Mouse (Mus musculus) retina, postnatal 7 days (tissue): Measurements from ENCODE around the gene Gpr146.
A peak's percentile ranks its signal among the peaks of the same experiment; 100 is the strongest.
"Not testable (repeated sequence)": the region's sequence is repeated elsewhere in the genome, so short reads cannot be mapped to it uniquely, and the experiment has no call there.

ENCODE experiments used
- DNase-seq: peaks from one replicate; pipeline ENCODE4 v3.0.0-alpha.2; 2012; ENCODE audit warnings: low read depth, low spot score

The Gpr146 gene

DNA sequence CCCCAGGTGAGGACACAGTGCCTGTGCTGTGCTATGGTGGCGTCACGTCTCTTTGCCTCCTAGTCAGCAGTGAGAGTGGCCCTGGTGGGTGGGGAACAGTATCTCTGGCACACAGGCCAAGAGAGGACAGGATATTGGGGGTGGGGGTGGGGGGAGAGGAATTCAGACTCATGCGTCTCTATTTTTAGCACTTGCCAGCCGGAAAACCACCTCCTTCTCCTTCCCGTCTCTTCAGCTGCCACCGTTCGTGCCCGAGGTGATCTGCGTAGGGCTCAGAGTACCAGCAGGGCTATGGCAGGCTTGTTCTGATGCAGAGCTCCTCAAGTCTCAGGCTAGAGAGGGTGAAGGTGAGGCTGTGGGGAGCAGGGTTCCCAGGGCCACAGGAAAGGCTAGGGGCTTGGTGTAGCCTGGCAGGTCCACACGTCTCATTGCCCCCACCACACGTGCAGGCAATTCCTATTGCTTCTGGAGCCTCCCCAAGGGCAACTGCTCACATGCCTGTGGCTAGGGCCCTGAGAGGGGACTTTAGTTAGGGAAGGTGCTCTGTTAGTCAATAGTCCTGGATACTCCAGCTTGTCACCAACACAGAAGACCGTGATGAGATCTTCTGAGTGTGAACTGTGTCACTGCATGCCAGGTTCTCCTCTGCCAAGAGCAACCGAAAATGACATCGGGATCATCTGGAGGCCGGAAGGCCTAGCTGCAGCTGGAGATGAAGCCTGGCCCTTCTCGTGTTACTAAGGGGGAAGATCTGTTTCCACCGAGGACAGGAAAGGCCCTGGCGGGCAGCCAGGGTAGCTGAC is at the start of gene Gpr146:
TSS of gene Gpr146 (plus strand) at position 230 of the 803 bp plus-strand sequence.
- no peak for DNase-seq

- DNase-seq: no peak
Measured at GRCm38 (mm10) chr5:139330766-139331165, 46.7 kb upstream of the Gpr146 start.

DNA sequence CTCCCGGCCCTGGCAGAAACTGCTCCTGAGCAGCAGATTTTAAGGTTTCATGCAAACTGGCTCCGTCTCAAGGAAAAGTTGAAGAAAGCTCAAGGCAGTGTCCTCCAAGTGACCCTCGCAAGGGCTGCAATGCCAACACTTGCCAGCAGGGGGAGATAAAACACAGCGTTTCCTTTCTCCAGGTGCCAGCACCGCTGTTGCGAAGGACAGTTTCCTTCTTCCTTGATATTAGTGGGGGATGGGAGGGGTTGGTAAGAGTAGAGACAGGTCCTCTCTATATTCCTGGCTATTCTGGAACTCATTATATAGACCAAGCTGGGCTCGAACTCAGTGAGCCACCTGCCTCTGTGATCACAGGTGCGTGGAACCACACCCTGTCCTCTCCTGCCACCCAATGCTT is 45.8 kb upstream of the Gpr146 start:
- peak; percentile 63 for DNase-seq

GRCm38 (mm10) chr5:139332590-139333272 is 44.8 kb upstream of the Gpr146 start:
- no peak for DNase-seq

GRCm38 (mm10) chr5:139333301-139334013 is 44.0 kb upstream of the Gpr146 start:
- no peak for DNase-seq

DNA sequence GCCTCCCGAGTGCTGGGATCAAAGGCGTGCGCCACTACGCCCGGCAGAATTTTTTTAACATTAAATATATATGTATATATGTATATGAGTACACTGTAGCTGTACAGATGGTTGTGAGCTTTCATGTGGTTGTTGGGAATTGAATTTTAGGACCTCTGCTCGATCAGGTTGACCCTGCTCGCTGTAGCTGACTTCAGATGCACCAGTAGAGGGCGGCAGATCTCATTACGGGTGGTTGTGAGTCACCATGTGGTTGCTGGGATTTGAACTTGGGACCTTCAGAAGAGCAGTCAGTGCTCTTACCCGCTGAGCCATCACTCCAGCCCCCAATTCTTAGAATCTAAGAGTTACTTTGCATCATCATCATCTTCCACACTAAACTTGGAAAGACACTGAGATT is 43.1 kb upstream of the Gpr146 start:
- DNase-seq: not testable (repeated sequence)

DNA sequence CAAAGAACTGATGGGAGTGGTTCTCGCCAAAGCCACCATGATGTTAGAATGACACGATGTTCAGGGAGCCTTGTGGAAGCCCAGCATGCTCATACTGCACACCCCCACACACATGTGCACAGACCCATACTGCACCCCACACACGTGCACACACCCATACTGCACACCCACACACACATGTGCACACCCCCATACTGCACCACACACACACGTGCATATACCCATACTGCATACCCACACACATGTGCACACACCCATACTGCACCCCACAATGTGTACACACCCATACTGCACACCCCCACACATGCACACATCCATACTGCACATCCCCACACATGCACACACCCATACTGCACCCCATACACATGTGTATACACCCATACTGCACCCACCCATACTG is 41.9 kb upstream of the Gpr146 start:
- DNase-seq: no peak

DNA sequence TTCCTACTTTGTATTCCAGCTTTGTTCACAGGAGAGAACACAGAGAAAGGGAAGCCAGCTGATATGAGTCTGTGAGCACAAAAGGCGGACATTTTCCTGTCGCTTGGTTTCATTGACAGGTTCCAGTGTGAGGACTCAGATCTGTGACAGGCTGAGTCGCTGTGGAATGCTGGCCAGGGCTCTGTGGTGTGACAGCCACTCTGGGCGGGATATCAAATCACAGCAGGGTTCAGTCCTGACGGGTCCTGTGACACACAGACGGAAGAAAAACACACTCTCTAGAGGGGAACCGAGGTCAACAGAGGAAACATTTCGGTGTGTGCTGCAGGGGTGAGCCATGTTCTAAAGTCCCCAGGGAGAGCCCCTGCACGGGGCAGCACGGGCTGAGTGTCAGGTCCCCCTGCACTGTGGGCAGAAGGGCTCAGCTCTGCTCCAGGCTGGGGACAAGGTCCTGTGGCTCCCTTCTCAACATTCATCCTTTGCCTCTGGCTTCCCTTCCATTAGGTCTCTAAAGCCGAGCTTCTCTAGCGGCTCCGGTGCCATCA is 39.6 kb upstream of the Gpr146 start:
- DNase-seq: no peak

DNA sequence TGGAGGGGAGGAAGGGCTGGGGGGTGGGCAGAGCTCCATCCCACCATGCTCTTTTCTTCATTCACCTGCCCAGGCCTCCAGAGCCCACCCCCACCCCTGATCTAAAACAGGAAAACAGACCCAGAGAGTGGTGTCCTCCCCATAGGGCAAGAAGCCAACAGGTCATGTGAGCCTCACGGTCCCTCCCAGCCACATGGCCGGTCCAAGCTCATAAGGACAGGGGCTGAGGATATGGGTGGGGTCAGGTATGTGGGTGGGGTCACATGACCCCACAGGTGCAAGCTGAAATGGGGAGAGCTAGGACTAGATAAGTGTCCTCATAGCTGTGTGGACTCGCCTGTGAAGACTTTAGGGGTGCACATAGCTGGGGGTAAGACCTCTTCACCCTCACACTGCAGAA is 39.1 kb upstream of the Gpr146 start:
- DNase-seq: no peak

DNA sequence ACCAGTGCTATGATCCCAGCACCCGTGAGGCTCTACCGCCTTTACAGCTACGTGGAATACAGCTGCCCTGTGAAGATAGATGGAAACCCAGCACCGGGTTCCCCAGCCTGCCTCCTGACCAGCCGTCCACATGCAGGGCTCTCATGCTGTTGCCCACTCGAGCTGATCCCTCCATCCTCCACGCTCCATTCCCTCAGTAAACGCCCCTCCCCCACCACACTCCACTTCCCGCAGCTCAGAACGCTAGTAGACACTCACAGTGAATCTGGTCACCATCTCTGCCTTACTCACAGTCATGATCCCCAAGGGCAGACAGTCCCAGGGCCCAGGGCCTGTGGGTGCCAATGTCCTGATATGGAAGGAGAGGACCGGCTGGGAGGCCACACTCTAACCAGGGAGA is 38.6 kb upstream of the Gpr146 start:
- DNase-seq: no peak

DNA sequence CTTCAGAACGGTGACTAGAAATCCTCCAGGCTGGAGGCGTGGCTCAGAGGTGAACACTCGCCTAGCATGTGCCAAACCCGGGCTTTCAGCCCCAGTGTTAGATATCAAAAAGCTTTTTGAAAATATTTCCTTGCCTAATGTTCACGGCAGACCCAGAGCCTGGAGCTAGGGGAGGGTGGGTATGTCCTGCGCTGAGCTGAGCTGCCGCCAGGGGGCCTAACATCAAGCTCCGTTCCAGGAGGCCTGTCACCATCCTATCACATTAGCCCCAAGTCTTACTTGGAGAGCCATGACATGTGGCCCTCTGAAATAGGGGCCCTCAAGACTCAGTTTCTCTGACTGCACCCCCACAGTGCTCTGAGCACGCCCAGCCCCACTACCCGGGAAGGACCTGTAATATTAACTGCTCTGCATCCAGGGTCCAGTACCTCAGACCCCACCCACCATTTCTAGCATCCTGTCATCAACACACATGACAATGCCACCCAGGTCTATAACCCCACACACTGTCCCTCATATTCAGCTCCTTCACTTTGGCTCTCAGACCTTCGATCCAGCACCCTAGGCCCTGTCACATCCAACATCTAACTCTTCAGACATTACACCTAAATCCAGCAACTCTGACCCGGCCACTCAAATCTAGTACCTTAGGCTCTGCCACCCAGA is 33.3 kb upstream of the Gpr146 start:
- peak; percentile 46 for DNase-seq

DNA sequence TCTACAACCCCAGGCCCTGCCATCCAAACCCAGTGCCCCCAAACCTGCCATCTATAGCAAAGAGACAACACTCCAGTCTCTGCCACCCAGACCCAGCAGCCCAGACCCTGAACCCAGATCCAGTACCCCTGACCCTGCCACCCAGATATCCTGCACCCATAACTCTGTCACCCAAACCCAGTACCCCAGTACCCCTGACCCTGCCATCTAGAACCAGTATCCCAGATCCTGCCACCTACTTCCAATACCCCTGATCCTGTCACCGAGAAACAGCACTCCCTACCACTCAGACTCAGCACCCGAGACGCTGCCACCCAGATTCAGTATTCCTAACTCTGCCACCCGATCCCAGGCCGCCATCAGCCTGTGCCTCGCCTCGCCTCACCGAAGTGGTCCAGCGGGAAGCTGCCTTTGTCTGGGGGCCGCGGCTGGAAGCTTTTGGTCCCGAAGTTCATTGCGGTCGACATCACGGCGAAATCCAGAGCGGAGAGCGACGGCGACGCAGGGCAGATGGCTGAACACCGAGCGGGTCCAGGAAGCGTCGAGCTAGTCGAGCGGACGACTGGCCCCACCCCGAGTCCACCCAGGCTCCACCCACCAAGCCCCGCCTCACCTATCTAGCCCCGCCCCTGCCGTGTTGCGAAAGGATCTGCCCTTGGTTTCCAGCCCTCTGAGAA is 32.7 kb upstream of the Gpr146 start:
- DNase-seq: peak; percentile 81

DNA sequence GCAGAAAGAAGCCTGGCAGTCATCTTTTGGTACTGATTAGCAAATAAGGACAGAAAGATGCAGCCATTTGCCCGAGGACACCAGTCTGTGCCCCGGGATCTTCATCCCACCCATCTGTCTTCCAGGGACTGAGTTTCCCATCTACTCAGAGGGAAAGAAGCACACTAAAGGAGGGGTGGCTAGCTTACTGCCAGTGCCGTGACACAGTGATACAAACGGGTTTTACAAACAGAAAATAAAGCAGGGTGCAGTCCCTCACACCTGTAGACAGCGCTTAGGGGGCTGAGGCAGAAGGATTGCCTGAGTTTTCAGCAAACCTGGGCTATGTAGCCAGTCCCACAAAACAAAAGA is 32.2 kb upstream of the Gpr146 start:
- DNase-seq: no peak

DNA sequence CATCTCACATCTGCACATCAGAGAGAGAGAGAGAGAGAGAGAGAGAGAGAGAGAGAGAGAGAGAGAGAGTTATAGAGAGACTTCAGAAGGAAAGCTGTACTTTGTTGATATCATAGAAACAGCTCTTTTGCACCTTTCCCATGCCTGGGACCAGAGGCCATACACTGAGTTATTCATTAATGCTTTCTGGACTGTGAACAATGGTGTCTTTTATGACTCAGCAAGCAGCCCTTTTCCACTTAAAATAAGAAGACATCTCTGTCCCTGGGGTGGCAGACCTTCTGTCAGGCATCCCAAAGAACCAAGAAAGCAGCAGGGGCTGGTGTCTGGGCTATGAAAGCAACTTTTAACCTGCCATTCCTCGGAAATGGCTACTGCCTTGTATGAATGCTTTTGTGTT is 30.3 kb upstream of the Gpr146 start:
- DNase-seq: no peak

- DNase-seq: no peak
Measured at GRCm38 (mm10) chr5:139349713-139350112, 27.8 kb upstream of the Gpr146 start.

GRCm38 (mm10) chr5:139351134-139351533 is 26.4 kb upstream of the Gpr146 start, which contains the start of gene Cox19:
Gene Cox19, minus strand, starts transcription at chr5:139351418.
- no peak for DNase-seq

DNA sequence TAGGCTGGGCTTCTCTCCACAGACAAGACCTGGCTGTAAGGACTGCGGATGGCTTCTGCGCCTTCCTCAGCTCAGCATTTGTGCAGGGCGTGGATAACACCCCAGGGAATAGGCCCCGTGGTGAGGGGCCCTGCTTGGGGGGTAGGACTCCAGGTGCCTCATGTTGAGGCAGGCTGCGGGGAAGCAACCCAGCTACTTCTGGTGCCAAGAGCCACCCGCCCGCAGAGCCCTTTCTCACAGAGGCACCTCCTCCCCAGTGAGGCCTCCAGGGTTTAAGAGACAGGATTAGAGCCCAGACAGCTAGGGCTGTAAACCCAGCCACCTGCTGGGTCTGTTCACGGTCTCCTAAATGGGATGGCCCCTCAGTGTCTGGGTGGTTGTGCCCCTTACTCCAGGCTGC is 25.9 kb upstream of the Gpr146 start:
- DNase-seq: no peak

DNA sequence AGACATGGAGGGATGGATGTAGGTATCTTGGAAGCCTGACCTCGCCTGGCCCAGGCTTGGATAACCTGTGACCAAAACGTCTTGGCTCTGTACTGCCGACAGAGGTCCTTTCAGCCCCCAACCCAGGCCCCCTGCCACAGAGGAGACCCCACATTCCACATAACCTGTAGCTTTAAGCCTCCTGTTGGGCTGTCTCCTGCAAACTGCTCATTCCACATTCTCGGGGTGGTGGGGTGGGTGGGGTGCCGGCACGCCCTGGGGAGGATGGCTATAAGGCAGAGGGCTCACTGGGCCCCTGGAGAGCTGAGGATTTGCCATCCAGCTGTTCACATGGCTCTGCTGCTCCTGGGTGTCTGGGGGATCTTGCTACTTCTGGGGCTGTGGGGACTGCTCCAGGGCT is 25.2 kb upstream of the Gpr146 start, which contains the start of gene Cyp2w1:
TSS of gene Cyp2w1 (plus strand) at position 301 of the 400 bp plus-strand sequence.
- no peak for DNase-seq

DNA sequence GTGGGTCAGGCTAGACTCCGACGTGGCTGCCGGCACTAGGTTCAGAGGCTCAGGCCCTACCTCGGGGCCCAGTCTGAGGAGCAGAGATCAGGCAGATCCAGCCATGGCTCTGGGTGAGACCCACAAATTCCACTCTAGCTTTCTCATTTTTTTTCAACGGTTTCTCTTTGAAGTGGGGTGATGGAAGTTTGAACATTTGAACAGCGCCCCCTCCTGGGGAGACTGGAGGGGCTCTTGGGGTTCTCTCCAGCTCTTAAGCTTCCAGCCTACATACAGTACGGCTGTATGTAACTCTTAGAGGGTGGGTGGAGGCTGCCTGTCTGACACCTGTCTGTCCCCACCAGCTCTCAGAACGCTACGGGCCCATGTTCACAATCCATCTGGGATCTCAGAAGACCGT is 24.0 kb upstream of the Gpr146 start:
- DNase-seq: no peak

DNA sequence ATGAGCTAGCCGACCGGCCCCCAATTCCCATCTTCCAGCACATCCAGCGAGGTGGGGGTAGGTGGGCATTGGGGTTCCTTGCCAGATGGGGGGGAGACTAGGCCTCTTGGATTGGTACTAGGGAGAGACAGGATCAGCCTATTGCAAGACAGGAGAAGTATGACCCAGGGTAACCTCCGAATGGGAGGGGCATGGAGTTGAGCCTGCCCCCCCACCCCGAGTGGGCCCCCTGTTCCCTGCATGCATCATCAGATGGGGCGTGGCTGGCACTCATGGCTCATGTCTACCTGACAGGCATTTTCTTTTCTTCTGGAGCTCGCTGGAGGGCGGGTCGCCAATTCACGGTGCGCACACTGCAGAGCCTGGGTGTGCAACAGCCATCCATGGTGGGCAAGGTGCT is 23.6 kb upstream of the Gpr146 start:
- DNase-seq: no peak

- DNase-seq: peak; percentile 72
Measured at GRCm38 (mm10) chr5:139355235-139355772, 22.2 kb upstream of the Gpr146 start.
